Mouse (Mus musculus): Measurements from ENCODE around the gene Scnn1b.

The Scnn1b gene

GRCm38 (mm10) chr7:121864858-121865585 lies at the start of gene Scnn1b:
Gene Scnn1b, plus strand, starts transcription at chr7:121865038.
- DNase-seq (ENCODE audit: low spot score in 2 of 2): no peak

GRCm38 (mm10) chr7:121821632-121822031 lies 43.2 kb upstream of the Scnn1b start:
- no peak for DNase-seq (ENCODE audit: low spot score in 2 of 2)

GRCm38 (mm10) chr7:121828481-121828880 lies 36.4 kb upstream of the Scnn1b start:
- no peak for DNase-seq (ENCODE audit: low spot score in 2 of 2)

DNA sequence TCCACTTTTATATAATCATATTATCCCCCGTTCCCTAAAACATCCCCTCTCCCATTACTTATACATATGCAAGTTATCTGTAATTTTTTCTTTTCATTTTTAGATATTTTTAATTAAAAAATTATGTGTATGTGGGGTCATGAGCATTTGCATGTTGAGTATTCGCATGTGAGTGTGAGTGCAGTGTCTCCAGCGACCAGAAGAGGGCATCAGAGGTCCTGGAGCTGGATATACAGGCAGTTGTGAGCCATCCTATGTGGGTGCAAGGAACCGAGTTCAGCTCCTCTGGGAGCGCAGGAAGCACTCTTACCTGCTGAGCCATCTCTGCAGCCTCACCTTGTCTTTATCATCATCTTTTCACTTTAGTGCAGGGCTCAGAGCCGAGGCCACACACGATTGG lies 29.4 kb upstream of the Scnn1b start:
- no peak for DNase-seq (ENCODE audit: low spot score in 2 of 2)

- DNase-seq (ENCODE audit: low spot score in 2 of 2): no peak
Measured at GRCm38 (mm10) chr7:121836827-121837226, 28.0 kb upstream of the Scnn1b start.

DNA sequence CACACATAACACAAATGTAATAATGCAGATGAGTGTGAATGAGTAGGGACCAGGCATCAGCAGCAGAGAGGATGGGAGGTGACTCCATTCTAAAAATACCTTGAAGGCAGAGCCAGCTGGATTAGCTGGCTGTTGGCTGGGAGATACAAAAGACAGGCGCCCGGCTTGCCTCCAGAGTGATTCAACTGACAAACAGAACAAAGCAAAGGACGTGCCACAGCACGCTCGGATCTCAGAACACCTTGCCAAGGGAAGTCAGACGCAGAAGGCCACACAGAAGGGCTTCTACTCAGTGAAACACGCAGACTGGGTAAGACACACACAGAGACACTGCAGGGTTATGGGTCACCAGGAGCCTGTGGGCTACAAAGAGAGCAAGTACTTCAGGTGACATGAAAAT lies 24.0 kb upstream of the Scnn1b start:
- no peak for DNase-seq (ENCODE audit: low spot score in 2 of 2)

DNA sequence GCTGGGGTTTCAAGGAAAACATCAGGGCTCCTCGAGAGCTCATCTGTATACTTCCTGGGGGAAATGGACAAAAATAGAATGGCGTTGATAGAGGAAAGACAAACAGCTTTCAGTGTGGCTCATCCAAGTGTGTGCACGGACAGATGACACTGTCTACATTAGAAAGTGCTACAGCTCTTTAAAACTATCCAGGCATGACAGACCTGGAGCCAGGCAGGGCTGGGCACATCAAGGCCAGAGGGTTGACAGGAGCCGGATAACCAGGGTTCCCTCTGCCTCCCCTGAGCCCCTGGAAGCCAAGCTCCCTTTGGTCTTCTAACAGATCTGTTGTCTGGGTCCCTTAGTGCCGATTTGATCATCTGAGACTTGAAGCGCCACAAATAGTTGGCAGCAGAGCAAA lies 22.6 kb upstream of the Scnn1b start:
- DNase-seq (ENCODE audit: low spot score in 2 of 2): no peak

DNA sequence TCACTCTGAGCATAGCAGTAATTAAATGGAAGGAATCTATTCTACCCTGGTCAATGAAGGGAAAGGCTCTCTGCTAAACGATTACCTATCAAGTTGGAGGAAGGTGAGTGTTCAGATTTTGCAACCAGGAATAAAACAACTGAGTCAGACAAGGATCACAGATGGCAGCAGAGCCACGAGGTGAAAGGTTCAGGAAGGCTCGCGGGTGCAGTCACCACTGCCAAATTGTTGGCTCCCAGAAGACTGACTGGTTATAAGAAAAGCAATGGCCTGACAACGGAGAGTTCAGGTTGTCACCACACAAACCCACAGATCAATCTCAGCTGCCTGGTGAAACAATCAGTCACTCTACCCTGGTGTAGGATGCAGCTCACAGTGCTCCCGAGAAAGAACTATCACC lies 18.9 kb upstream of the Scnn1b start:
- DNase-seq (ENCODE audit: low spot score in 2 of 2): no peak

- DNase-seq (ENCODE audit: low spot score in 2 of 2): no peak
Measured at GRCm38 (mm10) chr7:121848537-121849168, 16.2 kb upstream of the Scnn1b start.

GRCm38 (mm10) chr7:121857177-121857884 lies 7.5 kb upstream of the Scnn1b start:
- DNase-seq (ENCODE audit: low spot score in 2 of 2): no peak

DNA sequence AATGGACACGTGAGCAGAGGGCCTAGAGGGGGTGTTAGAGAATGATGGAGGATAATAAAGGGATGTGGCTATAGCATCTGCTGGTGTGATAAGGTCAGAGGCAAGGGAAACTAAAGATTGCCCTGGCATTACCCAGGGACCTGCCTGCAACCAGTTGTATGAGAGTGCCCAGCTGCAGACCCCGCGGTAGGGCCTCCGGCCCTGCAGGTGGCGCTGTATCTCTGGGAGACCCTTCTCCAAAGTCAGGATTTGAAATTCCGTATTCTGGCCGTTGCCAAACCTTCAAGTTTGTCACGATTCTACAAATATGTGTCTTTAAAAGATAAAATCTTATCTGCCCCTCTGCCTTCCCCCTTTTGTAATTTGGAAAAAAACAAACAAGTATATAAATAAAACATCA lies 5.9 kb upstream of the Scnn1b start:
- DNase-seq (ENCODE audit: low spot score in 2 of 2): no peak

DNA sequence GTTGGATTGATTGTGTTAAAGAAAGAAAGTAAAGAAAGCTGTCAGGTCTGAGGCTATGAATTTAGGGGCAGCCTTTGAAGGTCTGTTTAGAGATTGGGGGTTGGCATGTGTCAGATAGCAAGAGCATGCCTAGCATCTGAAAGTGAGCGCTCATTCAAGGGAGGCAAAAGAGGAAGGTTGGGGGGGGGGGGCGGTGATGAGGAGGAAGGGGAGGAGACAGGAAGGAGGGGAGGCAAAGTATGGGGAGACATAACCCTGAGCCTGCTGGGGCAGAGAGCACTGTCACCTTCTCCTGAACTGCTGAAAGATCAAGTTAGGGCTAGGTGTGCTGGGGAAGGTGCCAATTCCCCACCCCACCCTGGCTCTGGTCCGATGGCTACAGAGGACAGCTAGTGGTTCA lies 6.8 kb downstream of the Scnn1b start:
- DNase-seq (ENCODE audit: low spot score in 2 of 2): no peak

DNA sequence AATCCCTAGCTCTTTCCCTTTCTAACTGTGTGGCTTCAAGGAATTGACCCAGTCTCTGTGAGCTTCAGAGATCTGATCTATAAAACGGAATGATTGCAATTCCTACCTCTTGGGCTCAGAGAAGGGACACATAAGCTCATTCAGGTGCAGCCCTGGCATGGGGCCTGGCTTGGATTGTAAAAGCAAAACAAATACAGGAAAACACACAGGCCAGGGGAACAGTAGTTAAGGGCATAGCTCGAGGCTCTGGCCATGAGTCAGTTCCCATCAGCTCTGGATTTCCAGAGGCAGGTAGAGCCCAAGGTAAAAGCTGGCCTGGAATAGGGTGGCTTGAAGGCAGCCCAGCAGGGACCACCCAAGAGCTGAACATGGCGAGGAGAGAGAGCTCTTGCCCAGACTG lies 9.2 kb downstream of the Scnn1b start:
- DNase-seq (ENCODE audit: low spot score in 2 of 2): no peak

GRCm38 (mm10) chr7:121874784-121875183 lies 9.9 kb downstream of the Scnn1b start:
- DNase-seq (ENCODE audit: low spot score in 2 of 2): no peak

DNA sequence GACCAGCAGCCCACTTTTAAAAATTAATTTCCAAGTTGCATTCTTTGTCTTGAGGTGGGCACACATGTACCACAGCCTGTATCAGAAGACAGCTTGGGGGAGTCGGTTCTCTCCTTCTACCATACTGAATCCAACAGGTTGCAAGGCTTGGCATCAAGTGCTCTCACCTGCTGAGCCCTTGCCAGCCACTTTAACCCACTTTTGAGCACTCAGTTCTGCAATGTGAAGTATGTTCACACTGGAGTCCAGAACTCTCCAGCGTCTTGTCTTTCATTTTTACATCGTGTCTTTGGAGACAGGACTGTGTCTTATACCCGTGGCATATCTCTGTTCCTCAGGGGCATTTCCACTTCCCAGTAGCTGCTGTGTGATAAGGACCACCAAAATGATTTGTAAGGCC lies 15.4 kb downstream of the Scnn1b start:
- no peak for DNase-seq (ENCODE audit: low spot score in 2 of 2)

- DNase-seq (ENCODE audit: low spot score in 2 of 2): no peak
Measured at GRCm38 (mm10) chr7:121890636-121891360, 26.0 kb downstream of the Scnn1b start.

- DNase-seq (ENCODE audit: low spot score in 2 of 2): no peak
Measured at GRCm38 (mm10) chr7:121896689-121897088, 31.9 kb downstream of the Scnn1b start.

- DNase-seq (ENCODE audit: low spot score in 2 of 2): no peak
Measured at GRCm38 (mm10) chr7:121899311-121899710, 34.5 kb downstream of the Scnn1b start.

- DNase-seq (ENCODE audit: low spot score in 2 of 2): no peak
Measured at GRCm38 (mm10) chr7:121899940-121900339, 35.1 kb downstream of the Scnn1b start.

GRCm38 (mm10) chr7:121902757-121903411 lies 38.0 kb downstream of the Scnn1b start:
- DNase-seq (ENCODE audit: low spot score in 2 of 2): no peak

DNA sequence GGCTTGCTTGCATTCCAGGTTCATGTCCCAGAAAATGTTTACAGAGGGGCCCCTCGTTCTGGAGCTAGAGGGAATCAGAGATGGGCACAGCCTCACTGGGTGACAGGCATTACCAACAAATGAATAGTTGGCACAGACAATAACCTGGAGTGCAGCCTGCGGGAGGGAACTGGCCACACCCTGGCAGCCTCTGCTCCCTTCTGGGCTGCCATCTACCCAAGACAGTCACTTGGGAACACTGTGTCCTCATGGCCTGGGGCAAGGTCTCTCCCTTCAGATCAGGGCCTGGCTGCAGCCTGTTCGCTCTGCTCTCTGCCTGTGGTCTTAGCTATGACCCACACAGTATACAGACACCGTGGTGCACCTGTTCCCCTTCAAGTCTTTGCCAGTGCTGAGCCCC lies 42.0 kb downstream of the Scnn1b start:
- DNase-seq (ENCODE audit: low spot score in 2 of 2): no peak

DNA sequence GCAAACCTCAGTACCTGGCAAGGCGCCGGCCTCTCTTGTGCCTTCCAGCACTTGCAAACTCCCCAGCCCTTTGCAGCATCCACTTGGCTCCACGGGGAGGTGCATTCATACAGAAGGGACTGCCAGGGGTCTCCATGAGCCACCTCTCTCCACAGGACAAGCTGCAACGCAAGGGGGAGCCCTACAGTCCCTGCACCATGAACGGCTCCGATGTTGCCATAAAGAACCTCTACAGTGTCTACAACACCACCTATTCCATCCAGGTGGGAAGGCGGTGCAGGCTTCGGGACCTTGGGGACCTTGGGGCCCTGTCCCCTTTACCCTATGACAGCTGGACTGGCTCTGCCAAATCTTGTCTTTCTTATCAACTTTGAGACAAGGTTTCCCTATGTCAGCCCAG lies 47.4 kb downstream of the Scnn1b start:
- no peak for DNase-seq (ENCODE audit: low spot score in 2 of 2)
